Mouse (Mus musculus) ovary, adult 18-20 months (tissue): Measurements from ENCODE around the gene Gm21985.
"Not testable (repeated sequence)": the region's sequence is repeated elsewhere in the genome, so short reads cannot be mapped to it uniquely, and the experiment has no call there.

Experiments
- DNase-seq: peaks from one replicate; pipeline ENCODE4 v3.0.0; 2022; ENCODE audit warnings: low spot score, mixed read lengths

Gene Gm21985

GRCm38 (mm10) chr2:112265448-112266241 lies 469 bp upstream of the Gm21985 start, which contains the start of gene Slc12a6:
TSS of gene Slc12a6 (plus strand) at chr2:112265825.
- peak; percentile 90 for DNase-seq

DNA sequence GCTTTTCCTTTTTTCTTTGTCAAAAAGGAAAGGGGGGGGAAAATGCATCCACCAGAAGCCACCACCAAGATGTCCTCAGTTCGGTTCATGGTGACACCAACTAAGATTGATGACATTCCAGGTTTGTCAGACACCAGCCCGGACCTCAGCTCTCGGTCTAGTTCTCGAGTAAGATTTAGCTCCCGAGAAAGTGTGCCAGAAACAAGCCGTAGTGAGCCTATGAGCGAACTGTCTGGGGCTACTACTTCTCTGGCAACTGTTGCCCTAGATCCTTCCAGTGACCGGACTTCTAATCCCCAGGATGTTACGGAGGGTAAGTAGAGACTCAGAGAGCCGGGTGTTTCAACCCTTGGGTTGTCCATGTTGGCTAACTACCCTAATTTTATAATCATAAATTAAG lies 666 bp downstream of the Gm21985 start:
- DNase-seq = no peak

DNA sequence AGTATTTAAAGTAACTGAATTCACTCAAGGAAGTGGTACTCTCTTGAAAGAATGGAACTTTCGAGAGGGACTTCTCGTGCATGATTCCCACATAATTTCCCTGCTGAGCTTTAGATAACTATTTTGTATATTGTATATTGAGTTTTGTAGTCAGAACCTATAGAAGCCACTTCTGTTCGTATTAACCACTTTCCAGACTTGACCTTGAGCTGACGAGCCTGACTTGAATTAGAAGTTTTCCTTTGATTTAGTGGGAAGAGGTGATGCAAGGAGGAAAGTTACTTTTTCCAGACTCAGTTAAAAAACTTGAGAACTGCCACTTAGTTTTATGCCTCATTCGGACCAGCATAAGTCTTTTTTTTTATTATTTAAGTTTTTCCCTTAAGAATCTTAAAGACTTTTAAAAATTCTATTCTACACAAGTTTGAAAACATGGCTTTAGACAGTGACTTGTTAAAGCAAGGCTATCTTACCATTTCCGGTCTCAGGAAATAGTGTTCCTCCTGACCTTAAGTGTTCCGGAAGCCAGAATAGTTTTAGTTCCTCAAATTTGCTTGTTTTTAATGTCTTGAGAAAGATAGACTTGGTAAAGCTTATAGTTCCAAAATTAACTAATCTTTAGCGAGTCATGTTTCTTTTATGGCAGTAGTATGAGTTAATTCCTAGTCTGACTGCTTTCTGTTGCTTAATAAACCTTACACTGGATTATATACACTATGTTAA lies 1.6 kb downstream of the Gm21985 start:
- no peak for DNase-seq

- DNase-seq = no peak
Observed at GRCm38 (mm10) chr2:112270011-112270410, 3.9 kb downstream of the Gm21985 start.

DNA sequence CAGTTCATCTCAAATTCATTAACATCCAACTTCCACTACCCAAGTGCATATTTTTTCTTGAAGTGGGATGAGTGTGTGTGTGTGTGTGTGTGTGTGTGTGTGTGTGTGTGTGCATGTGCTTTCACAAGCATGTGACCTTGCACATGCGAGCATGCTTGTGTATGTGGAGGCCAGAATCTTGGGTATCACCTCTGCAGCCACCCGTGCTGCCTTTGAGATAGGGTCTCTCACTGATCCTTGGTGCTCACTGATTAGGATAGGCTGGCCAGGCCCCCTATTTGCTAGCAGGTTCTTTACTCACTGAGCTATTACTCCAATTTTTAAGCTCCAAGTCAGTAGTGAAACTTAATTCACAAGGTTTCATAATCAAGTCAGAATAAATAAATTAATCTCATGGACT lies 6.8 kb downstream of the Gm21985 start:
- no peak for DNase-seq

GRCm38 (mm10) chr2:112273474-112273873 lies 7.4 kb downstream of the Gm21985 start:
- DNase-seq = no peak

DNA sequence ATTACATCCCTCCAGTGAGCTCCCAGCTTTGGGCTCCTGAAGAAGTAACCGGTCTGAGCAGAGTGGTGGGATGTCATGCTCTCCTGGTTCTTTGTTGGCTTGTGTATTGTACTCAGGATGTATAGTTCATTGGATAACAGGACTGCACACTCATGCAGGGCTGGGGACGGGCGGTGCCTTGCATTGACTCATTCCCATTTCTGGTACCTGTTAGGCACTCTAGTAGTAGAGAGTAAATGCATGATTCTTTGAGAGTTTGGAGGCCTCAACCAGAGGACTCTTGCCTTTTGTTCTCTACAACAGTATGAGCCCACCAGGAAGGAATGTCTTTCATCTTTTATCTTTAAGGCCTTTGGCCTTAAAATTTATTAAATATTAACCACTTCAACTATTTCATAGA lies 10.8 kb downstream of the Gm21985 start:
- DNase-seq = no peak

GRCm38 (mm10) chr2:112282846-112283245 lies 16.7 kb downstream of the Gm21985 start:
- DNase-seq = no peak

DNA sequence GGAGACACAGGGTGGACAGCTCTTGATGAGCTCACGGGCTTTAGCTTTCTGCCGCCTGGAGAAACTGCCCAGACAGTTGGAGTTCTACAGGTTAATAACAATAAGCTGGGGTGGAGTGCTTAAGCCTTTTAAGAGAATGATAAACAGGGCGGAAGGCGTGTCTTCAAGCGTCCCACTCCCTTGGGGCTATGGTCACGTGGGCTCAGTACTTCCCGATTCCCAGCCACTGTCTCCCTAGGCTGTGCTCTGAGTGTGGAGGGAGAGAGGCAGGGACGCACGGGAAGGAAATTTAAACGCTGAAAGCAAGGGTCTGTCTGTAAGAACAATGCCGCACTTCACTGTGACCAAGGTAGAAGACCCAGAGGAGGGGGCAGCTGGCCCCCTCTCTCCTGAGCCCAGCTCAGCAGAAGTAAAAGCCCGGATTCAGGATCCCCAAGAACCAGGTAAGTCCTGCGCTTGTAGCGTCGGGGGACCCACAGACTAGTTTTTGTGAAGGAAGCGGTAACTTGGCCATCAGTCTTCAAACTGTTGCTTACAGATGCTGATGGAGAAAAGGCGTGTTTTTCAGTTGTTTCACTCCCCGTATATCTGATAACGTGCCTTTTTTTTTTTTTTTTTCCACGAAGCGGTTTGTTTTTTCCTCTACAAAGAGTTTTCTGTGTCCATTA lies 18.4 kb downstream of the Gm21985 start:
- DNase-seq = peak; percentile 55

- no peak for DNase-seq
Observed at GRCm38 (mm10) chr2:112285031-112285390, 18.9 kb downstream of the Gm21985 start.

GRCm38 (mm10) chr2:112286062-112286461 lies 19.9 kb downstream of the Gm21985 start:
- not testable (repeated sequence) for DNase-seq

- DNase-seq = no peak
Observed at GRCm38 (mm10) chr2:112287059-112287458, 20.9 kb downstream of the Gm21985 start.

DNA sequence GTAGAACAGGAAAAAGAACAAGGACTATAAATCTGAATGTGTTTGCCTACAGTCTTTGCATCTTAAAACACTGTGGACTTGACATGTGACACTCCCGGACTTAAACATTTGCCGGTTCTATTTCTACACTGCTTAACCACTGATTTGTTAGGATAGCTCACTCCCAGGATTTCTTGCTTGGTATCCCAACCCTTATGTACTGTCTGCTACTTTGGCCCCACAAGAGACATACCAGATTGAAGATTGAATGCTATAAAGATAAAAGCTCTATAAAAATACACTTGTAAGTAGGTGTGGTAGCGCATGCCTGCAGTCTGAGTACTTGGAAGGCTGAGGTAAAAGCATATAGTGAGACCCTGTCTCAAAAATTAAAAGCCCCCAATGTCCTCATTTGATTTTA lies 23.4 kb downstream of the Gm21985 start:
- DNase-seq = no peak

- DNase-seq = no peak
Observed at GRCm38 (mm10) chr2:112292823-112293222, 26.7 kb downstream of the Gm21985 start.

DNA sequence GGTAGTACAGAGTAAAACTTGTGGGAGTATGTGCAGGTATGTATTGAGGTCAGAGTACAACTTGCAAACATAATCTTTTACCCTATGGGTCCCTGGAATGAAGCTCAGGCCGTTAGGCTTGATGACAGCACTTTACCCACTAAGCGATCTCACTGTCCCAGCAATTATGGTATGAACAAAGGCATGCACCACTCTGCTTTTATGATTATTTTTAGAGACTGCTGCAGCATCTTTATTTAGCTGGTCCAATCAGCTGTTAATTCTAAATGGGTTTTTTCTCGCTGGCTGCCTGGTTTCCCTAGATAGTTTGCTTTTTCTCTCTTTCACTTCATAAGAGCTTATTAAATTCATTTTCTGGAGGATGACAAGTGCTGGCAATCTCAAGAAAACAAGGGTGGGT lies 30.1 kb downstream of the Gm21985 start:
- no peak for DNase-seq

- no peak for DNase-seq
Observed at GRCm38 (mm10) chr2:112298221-112298620, 32.1 kb downstream of the Gm21985 start.

DNA sequence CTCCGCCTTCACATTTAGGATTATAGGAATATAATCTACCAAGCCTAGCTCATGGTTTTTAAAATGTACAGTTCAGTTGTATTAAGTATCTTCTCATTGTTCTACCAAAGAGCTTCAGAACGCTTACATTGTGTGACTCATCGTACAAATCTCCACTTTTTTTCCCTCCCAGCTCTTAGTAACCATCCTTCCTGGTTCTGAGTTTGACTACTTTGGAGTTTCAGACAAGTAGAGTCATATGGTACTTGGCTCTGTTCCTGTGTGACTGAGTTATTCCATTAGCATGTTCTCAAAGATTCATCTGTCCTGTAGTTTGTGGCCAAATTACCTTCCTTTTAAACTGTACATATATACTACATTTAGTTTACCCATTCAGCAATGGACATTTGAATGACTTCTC lies 42.6 kb downstream of the Gm21985 start:
- no peak for DNase-seq

DNA sequence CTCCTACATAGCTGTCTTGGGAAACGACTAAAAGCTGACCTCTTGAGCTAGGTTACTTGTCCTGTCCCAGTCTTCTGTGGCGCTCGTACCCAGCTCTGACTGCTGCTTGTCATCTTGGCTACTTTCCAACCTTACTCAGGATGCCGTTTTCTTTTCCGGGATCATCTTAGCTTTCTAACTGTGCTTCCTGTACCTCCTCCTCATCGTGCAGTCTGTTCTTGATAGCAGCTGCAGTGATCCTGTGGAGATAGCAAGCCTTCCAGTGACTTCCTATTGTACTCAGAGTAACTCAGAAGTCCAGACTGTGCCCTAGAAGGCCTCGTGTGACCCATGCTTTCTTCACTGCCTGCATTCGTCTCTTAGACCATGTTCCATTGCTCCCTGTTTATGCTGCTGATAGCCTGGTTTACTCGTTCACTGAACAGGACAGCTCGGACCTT lies 43.1 kb downstream of the Gm21985 start:
- DNase-seq = no peak

DNA sequence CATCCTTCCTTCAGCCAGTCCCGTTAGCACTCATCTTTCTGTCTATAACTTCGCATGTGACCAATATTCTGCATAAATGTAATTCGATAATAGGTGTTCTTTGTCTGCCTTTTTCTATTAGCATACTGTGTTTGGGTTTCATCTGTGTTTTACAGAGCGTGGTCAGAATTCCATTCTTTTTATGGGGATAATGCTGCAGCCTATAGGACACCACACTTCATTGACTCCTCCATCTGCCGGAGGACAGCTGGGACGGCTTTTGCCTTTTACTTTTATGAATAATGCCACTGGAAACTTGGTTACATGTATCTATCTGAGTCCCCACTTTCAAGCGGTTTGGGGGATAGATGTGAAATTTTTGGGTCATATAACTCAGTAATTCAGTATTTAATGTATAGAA lies 49.5 kb downstream of the Gm21985 start:
- no peak for DNase-seq

- DNase-seq = no peak
Observed at GRCm38 (mm10) chr2:112318227-112318626, 52.1 kb downstream of the Gm21985 start.

DNA sequence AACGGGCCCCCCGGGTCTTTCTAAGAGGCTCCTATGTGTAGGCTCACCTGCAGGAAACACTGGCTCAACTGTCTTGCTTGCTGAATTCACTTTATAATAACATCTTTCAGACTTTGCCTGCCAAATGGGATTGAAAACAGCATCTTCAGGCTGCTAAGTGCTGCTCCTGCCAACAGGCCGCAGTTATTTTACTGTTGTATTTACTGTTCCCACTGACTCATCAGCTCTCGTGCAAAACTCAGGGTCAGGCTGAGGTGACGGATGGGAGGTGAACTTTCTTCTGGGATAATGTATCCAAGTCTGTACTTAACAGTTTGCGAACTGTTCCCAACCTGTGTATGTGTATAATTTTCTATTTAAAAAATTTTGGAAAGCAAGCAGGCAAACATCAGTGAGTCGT lies 52.8 kb downstream of the Gm21985 start:
- DNase-seq = peak; percentile 24

DNA sequence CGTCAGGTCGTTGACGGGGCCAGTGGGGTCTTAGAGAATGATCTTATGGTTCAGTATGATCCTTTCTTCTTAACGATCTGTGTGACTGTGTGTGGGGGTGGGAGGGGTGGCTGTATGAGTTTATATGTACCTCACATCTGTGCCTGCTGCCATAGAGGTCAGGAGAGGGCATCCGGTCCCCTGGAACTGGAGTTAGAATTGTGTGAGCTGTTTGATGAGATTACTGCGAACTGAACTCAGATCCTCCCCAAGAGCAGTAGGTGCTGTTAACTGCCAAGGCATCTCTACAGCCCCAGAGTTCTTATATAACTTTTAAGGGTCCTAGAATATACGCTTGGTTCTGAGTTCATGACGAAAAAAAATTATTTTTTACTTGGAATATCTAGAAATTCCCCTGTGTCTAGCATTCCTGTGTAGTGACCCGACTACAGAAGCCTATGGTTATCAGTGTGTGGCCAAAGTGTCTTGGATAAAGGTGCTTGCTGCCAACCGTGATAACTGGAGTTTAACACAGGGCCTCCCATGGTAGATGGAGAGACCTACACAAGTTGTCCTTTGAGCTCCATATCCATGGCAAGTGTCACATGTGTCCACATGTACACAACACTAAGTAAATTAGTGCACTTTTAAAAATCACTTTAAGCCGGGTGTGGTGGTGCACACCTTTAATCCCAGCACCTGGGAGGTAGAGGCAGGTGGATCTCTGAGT lies 62.1 kb downstream of the Gm21985 start:
- no peak for DNase-seq
